Mouse (Mus musculus) layer of hippocampus, adult 18-20 months (tissue): ENCODE results near the gene Nfia. TPM values are rescaled to one million over a fixed set of nuclear protein-coding genes. Genes with fewer than 3 reads are reported as not detected.

ENCODE experiments used
- DNase-seq, 2 experiments: peaks; one replicate each; pipeline ENCODE4 v3.0.0; 2022; ENCODE audit warnings: low spot score in 2 of 2
- total RNA-seq, 2 experiments: library from RNA; stranded (reverse); gene quantifications; 2 replicates each; pipeline ENCODE4 v1.2.3; 2021

Nfia gene
- total RNA-seq, 2 experiments from 2014 or later = 94.5 to 95.9 TPM

DNA sequence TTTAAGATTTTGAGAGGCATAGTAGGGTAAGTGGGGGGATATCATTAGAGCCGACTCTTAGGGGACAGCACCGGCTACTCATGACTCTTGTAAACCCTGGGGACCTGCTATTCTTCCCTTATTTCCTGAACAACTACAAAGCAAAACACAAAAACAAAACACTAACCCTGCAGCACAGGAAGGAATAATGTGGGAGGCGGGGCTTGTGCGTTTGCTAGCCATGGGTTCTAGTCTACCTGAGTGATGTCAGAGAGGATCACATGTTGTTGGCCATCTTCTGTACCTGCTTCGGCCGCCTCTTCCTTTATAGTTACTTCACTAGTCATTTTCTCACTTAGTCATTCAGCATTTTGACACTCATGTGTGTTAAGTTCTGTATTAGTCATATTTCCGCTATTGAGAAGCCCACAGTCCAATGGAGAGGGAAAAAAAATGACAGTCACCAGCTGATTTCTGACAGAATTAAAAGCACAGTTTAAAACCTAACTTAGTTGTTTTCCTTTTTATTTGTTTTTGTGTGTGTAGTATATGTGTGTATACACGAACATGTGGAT is 88.3 kb downstream of the Nfia start:
- no peak for DNase-seq

DNA sequence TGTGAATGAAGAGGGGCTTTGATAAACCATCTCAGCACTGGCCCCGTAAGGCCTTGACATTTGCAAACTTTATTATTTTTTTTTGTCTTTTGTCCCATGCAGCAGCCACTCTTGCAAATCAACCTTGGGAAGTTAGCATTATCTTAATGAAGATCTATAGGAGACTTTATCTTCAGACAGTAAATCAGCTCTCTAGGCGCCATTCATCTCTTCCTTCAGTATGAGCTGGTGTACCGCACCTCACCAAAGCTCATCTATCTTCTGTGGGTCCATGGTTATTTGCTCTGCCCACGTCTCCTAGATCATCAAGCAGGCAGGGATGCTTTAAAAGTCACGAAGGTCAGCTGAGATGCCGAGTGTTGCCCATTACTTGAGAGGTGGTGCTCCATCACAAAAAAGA is 89.8 kb downstream of the Nfia start:
- no peak for DNase-seq

DNA sequence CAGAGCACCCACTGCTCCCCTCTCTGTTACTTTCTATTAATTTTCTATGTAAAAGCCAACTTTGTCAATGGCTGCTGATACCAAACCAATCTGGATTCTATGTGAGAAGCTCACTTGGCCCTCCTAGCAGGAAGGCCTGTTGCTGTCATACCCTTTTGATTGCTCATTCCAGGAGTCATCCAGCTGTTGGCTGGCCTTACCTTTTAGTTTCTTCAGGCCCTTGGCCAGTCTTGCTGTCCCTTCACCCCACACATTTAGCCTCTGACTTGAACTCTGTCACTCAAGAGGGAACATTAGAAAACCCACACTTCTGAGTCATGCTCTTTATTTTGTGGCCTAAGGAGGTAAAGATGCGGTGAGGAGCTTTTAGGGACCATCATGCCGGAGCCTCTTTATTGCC is 91.7 kb downstream of the Nfia start:
- DNase-seq = no peak

DNA sequence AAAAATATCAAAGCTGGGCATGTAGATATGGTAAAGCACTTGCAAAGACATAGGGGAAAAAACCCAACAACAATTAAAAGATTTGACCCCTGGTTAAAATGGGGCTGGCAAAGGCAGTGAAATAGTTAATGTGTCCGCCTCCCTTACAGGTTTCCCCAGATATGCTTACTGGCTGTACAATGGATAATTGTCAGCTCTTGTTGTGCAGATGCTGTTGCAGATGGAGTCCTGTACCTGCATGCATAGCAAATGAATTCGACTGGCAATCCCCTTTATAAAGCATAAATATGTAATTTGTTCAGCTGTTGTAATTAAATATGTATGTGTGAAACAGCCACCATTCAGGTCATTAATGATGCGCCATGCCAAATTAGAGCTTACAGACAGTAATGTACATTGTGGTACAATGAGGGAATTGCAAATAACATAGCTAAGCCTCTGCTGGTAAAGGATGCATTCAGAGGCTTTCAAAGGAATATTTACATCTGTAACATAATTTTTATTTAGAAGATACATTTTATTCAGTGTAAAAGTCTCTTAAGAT is 92.9 kb downstream of the Nfia start:
- DNase-seq = no peak

GRCm38 (mm10) chr4:97866463-97866862 is 93.9 kb downstream of the Nfia start:
- DNase-seq = no peak

DNA sequence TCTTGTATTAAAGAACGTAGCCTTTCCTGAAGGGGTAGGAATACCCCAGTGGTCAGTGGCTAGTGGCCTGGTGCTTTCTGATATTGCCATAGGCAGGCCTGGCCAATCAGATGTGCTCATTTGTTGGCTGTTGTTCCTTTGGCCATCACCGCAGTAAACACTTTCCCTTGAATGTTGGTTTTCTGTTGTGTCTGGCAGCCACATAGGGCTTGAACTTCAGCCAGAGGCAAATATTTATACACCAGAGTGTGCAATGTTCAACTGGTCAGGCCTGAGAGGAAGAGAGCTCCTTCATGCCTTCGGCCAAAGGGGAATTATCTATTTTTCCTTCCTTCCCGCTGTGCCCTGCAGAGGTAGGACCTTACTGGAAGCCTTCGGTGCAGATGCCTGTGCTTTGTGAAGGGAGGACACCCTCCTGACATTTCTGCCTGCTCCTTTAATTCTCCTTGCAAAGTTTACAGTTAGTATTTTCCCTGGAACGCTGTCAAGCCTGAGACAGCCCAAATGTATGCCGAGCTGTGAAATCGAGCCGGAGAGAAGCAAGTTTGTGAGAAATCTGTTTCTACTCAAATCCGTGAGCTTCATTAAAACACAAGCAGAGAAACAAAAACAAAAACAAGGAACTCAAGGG is 95.9 kb downstream of the Nfia start:
- DNase-seq = no peak

GRCm38 (mm10) chr4:97868938-97869440 is 96.5 kb downstream of the Nfia start:
- peak; percentile 95 to 99 for DNase-seq

GRCm38 (mm10) chr4:97869451-97869850 is 96.9 kb downstream of the Nfia start:
- DNase-seq = peak in 1 of 2 experiments; percentile 26

DNA sequence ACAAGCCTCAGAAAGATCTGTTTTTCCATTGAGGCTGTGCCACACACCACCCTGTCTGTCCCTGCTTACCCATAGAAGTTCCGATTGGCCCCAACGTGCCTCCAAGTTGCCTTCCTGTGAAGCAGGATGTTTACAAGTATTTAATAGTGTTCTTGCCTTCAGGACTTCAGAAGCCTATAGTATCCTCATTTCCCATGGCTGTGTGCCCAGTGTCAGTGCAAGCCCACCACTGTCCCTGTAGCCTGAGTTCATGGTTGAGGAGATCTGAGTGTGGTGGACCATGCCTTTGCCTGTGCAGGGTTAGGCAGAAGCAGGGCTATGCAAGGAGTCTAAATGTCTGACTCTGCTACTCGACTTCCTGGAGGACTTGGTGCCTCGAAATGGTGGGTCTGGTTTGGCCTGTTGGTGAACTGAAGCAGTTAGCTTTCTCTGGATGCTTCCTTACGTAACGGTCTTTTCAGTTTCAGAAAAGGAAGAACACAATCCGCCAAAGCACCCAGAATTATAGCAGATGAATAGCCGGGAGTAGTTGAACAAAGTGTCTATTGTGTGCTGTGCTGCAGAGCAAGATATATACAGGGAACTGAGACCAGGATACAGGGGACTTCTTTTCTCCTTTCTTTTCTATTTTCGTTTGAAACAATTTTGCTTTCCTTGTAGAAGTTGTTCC is 99.4 kb downstream of the Nfia start:
- peak in 1 of 2 experiments; percentile 62 for DNase-seq

- DNase-seq = peak in 1 of 2 experiments; percentile 44
These were observed 102.4 kb downstream of the Nfia start for GRCm38 (mm10) chr4:97874916-97875315.

DNA sequence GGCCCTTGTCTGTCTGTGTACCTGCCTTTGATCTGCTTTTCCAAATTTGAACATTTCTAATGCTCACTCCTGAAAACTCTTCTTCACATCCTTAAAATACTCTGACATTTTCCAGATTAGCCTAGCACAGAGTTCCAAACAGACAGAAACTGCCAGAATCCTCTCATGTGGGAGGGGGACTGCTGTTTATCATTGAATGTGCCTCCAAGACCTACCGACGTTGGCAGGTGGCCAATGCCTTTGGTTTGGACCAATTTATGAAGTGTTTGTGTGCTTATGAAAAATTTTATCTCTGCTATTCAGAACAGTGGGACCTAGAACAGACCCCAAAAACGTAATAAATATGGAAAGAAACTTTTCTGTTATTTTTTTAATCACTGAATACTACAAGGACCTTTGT is 103.4 kb downstream of the Nfia start:
- DNase-seq = peak in 1 of 2 experiments; percentile 82

DNA sequence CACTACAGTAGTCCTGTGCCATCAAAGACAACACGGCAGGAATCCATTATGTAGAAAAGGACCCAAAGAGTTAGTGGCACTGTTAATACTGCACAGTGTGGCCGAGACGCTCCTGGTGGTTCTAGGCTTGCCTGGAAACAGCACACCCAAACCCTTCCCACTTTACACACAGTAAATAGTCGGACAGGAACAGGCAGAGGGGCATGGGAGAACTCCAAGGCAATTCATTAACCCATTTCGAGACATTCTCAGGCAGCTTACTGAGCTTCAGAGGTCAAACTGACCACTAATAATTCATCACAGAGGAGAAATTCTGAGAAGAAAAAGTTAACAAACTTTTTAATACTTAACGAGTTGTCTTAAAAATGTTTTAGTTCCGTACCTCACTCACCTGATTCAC is 107.2 kb downstream of the Nfia start:
- no peak for DNase-seq

DNA sequence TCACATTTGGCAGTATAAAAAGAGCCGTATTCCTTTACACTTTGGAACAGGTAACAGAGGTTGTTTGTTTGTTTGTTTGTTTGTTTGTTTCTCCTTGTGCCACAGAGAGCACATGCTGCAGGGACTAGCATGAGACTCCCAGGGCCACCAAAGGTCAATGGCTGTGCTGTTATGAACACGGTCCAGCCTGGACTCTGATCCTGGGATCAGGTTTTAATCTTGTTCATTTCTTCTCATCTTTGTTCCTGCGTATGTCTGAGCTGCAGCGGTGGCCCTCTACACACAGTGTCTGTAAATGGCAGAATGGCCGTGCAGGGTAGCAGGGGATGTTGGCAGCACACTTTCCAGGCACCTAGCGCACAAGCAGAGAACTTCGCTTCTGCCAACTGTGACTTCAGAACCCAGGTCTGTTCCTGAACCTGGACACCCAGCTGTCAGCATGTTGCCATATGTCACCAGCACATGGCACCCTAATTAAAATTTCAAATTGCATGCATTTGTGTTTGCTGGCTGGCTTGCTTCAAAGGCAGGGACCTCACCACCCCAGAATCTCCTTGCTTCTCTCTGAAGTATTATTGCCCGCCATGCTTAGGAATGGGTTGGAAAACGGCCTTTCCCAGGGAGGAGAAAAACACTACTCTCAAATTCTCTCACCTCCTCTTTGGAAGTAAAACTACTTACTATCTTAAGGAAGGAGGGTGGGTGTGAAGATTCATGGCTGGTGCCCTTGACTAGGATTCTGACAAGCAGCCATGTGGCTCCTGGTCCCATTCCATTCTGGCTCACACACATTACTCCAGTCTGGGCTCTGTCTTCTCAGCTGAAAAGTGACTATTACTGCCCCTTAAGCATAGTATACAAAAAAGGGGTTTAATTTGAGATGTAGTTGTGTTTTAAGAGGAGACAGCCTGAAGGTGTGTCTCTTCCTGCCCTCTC is 107.9 kb downstream of the Nfia start:
- DNase-seq = peak; percentile 65 to 90

- DNase-seq = no peak
These were observed 113.0 kb downstream of the Nfia start for GRCm38 (mm10) chr4:97885574-97885973.

DNA sequence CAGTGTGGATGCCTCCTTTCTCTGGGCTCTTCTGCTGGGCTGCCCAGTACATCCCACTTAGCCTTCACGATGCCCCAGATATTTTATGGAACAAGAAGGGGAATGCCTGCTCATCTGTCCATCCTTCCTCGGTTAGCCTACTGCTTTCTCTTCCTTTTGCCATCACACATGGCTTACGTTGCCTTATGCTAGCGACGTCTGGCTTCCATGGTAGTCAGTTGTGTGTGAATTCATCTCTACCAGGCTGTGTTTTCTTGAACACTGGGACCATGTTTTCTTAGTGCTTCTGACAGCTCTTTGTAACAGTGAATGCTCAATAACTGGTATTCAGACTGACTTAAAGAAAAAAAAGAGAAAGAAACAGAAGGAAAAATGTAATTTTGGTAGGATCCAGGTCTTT is 113.7 kb downstream of the Nfia start:
- no peak for DNase-seq

- DNase-seq = no peak
These were observed 114.7 kb downstream of the Nfia start for GRCm38 (mm10) chr4:97887228-97887627.

DNA sequence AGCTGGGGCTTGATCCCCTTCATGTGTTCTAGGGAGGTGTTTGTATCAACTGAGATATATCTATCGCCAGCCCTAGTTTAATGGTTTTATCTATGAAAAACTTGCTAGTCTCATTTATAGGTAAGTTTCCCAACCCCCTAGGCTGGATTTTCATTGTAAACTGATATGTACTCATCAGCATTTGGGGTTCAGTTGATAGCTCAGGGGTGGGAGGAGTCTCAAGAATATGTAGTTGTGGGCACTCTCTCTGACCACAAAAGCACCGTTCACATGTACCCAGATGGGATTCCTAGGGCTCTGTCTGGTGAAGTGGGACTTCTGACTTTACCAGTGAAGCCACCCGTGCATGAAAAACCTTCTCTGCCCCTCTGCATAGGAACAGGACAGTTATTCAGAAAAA is 118.5 kb downstream of the Nfia start:
- no peak for DNase-seq

GRCm38 (mm10) chr4:97891611-97892010 is 119.1 kb downstream of the Nfia start:
- no peak for DNase-seq

DNA sequence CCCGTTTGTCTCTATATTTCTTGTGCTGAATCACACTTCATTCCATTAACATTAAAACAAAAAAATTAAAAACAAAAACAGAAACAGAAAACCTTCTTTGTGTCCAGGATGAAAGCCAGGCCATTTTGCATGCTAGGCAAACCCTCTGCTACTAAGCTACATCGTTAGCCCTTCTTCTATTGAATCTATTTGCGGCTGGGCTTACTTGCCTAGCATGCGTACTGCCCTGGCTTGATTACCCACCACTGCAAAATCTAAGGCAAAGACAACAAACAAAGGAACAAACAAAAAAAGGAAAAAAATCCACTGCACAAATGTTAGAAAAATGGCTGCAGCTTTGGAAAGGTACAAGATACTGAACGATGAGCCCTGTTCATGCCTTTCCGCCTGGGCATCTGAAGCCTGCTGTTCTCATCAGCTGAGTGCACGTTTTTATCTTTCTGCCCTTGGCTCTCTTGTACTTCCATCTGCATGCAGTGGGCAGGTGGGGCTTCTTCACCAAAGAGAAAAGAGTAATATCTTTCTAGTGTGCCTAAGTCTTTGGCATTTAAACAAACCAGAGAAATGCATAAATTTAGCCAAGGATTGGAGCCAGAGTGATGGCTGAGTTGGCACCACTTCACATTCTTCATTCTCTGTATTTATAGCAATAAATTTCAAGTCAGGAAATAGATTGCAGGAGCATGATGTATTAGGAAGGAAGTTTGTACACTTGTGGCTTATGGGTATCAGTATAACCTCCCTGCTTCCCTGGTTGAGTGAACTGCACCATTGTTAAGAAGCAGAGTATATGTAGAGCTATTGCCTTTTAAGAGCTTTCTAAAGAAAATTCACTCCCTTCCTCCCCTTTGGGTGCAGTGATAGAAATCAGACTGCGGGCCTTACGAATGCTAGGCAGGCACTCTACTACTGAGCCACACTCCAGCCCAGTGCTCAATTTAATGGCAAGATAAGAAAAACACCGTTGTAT is 121.7 kb downstream of the Nfia start:
- peak in 1 of 2 experiments; percentile 58 for DNase-seq

GRCm38 (mm10) chr4:97895940-97896339 is 123.4 kb downstream of the Nfia start:
- DNase-seq = no peak
